Mouse (Mus musculus) erythroblast, embryonic 14.5 days (primary cell): ENCODE results near the gene Atp2c1.

Experiments used
- GATA1 ChIP-seq: IDR thresholded peaks from 2 replicates; pipeline ENCODE4 v1.6.1; 2012; ENCODE audit warnings: low read length, inconsistent platforms, mixed read lengths
- TAL1 ChIP-seq: IDR thresholded peaks from 3 replicates; pipeline ENCODE4 v1.6.1; 2012; ENCODE audit warnings: low read length, inconsistent platforms, mixed read lengths

GRCm38 (mm10) chr9:105553629-105554438 lies 26.7 kb upstream of the Atp2c1 start:
- no peak for TF ChIP-seq TAL1
- no peak for TF ChIP-seq GATA1
